Mouse (Mus musculus): Measurements from ENCODE around the gene Gpx4.

DNA sequence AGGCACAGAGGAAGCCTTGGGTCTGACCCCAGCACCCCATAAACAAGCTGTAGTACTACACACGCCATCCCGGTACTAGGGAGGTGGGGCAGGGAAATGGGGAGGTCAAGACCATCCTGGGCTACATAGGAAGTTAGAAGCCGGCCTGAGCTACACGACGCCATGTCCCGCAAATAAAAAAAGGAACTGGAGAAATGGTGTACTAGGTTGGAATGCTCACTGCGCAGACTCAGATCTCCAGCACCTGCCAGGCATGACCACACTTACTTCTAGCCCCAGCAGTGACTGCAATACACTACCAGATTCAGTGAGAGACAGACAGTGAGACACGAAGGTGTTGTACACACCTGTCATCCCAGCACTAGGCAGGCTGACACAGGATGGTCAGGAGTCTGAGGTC is 40.5 kb downstream of the Gpx4 start:
- TF ChIP-seq CTCF (IDR thresholded peaks at IDR 0.05; ENCODE audit: insufficient read depth, low read depth, low read length) (no peak), POLR2A (IDR thresholded peaks at IDR 0.05; ENCODE audit: insufficient read depth, low read depth, low read length) (no peak)

All from olfactory bulb, adult 2 months (tissue).